Mouse (Mus musculus) adrenal gland, postnatal 4 days (tissue): ENCODE data around the gene Sptbn1. TPM values are rescaled to one million over a fixed set of nuclear protein-coding genes. Genes with fewer than 3 reads are reported as not detected.
"Not testable (repeated sequence)": the region's sequence is repeated elsewhere in the genome, so short reads cannot be mapped to it uniquely, and the experiment has no call there.

Source experiments
- DNase-seq, 2 experiments: peaks; one replicate each; pipeline ENCODE4 v3.0.0; 2021 to 2022; ENCODE audit warnings: low spot score in 2 of 2, mixed read lengths in 2 of 2
- total RNA-seq, 2 experiments: library from RNA; stranded (reverse); gene quantifications; 2 replicates each; pipeline ENCODE4 v1.2.3; 2021

The Sptbn1 gene
- total RNA-seq, 2 experiments from 2014 or later: 275 to 318 TPM

GRCm38 (mm10) chr11:30257085-30257484 lies 10.9 kb downstream of the Sptbn1 start:
- no peak for DNase-seq

- no peak for DNase-seq
Measured at GRCm38 (mm10) chr11:30256491-30256890, 11.5 kb downstream of the Sptbn1 start.

GRCm38 (mm10) chr11:30255211-30255610 lies 12.8 kb downstream of the Sptbn1 start:
- not testable (repeated sequence) for DNase-seq

DNA sequence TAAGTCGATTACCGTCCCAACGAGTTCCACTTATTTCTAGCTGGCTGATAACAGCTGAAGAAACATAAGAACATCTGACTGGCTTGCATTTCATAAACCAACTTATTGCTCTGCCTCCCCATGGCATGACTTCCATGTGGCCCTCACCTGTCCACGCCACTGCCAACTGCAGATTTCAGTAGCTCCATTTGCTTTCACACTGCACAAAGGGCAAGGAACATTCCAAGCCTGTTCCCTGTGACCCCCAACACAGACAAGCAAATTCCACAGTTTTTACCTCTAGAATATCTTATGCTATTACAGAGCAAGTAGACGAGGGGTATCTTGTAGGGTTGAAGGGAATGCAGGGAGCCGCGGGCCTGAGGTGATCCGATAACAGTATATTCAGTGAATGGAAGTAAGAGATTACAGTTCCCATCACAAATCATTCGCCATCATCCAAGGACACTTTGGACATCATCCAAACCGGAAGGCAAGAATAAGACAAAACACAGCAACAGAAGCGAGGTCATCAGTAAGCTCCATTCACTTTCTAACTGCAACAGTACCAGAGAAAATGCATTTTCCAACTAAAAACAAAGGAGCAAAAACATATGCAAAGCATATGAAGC lies 16.6 kb downstream of the Sptbn1 start:
- DNase-seq: no peak

GRCm38 (mm10) chr11:30249452-30250016 lies 18.4 kb downstream of the Sptbn1 start:
- no peak for DNase-seq

DNA sequence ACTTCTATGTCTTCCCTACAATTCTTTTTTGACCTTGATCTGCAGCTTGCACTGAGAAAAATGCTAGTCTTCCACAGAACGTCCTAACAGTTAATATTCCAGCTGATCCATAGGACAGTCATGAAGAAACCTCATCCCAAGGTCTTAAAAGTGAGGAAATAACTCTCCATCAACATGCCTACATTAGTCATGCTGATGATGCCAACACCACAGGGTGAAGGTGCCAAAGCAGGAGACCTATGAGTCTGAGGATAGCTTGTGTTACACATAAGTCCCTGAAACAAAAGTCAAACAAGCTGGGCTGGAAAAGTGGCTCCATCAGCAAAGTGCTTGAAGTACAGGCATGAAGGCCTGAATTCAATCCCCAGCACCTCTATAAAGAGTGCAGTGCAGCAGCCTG lies 20.9 kb downstream of the Sptbn1 start:
- DNase-seq: no peak

GRCm38 (mm10) chr11:30246161-30246560 lies 21.8 kb downstream of the Sptbn1 start:
- no peak for DNase-seq

- DNase-seq: no peak
Measured at GRCm38 (mm10) chr11:30244172-30244571, 23.8 kb downstream of the Sptbn1 start.

GRCm38 (mm10) chr11:30243591-30243990 lies 24.4 kb downstream of the Sptbn1 start:
- DNase-seq: no peak

GRCm38 (mm10) chr11:30240861-30241260 lies 27.1 kb downstream of the Sptbn1 start:
- DNase-seq: no peak

- no peak for DNase-seq
Measured at GRCm38 (mm10) chr11:30237960-30238359, 30.0 kb downstream of the Sptbn1 start.

- DNase-seq: no peak
Measured at GRCm38 (mm10) chr11:30236681-30237242, 31.2 kb downstream of the Sptbn1 start.

DNA sequence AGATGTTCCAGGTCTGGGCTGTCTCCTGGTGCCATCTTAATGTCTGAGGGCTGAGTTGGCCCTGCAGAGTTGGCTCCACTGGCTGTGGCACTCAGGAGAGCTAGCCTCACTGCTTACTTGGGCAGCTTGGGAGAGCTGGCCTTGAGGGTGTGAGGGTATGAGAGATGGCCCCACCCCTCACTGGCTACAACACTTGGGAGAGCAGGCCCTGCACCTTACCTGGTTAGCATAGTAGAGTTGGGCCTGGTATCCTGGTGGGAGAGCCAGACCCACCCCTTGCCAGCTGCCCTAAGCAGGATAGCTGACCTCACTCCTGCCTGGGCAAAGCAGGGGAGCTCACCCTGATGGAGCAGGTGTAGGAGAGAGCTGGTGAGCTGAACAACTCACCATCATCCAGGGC lies 32.3 kb downstream of the Sptbn1 start:
- DNase-seq: no peak

DNA sequence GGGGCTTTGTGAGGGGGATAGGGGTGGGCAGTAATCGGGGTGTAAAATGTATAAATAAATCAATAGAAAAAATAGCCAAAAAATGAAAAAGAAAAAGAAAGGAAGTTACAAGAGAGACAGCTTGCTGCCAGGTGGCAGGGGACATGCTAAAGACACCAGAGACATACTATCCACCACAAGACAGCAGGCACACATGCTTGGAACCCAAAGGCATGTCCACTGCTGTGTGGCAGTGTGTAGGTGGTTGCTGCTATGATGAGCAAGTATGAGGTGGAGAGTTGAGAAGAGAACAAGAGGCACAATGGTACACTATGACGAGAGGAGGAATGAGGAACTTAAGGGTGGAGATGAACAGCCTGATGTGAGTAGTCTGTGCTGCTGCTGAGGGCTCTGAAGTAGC lies 32.8 kb downstream of the Sptbn1 start:
- no peak for DNase-seq

GRCm38 (mm10) chr11:30233946-30234345 lies 34.0 kb downstream of the Sptbn1 start:
- DNase-seq: no peak

- no peak for DNase-seq
Measured at GRCm38 (mm10) chr11:30232082-30232481, 35.9 kb downstream of the Sptbn1 start.

- DNase-seq: no peak
Measured at GRCm38 (mm10) chr11:30231336-30231735, 36.6 kb downstream of the Sptbn1 start.

GRCm38 (mm10) chr11:30230330-30230771 lies 37.6 kb downstream of the Sptbn1 start:
- no peak for DNase-seq

DNA sequence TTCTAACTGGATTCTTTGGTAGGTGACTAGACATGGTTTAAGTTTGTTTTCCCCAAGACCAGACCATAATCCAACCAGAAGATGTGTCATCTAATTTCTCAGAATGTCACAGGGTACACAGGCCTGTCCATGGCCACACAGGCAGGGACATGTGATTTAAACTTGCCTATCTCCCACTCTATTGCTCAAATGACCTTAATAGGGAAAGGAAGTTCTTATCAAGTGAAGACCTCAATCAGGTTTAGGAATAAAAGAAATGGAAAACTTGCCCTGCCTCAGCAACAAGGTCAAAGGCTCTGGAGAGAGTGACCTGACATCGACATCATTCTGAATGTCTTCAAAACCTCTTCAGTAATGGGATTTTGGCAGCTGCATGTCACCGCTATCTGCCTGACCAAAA lies 41.2 kb downstream of the Sptbn1 start:
- no peak for DNase-seq

DNA sequence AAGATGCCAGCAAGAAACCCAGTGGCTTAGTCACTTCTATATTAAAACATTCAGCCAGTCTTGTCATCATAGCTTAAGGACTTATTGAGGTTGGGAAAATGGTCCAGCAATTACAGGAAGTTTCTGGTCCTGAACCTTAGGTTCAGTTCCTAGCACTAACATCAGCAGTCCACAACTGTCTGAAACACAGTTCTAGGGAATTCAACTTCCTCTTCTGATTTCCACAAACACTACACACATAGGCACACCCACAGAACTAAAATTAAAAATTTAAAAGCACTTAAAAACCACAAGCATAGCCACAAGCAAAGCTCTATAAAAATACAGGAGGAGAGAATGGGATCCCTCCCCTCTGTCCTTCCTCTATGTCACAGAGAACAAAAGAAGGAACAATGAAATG lies 43.4 kb downstream of the Sptbn1 start:
- no peak for DNase-seq

- DNase-seq: no peak
Measured at GRCm38 (mm10) chr11:30222636-30223035, 45.3 kb downstream of the Sptbn1 start.

- DNase-seq: no peak
Measured at GRCm38 (mm10) chr11:30221043-30221442, 46.9 kb downstream of the Sptbn1 start.

- DNase-seq: no peak
Measured at GRCm38 (mm10) chr11:30218386-30218785, 49.6 kb downstream of the Sptbn1 start.
